Mouse (Mus musculus): ENCODE measurements at regions not wholly inside any gene's neighbourhood (a gene's known extent, or its start where the extent isn't known, plus 50 kb on each side); places are given as distances from the start of the nearest gene placed in this dataset.
A peak's percentile ranks its signal among the peaks of the same experiment; 100 is the strongest.
"Not testable (repeated sequence)": the region's sequence is repeated elsewhere in the genome, so short reads cannot be mapped to it uniquely, and the experiment has no call there.

- DNase-seq: no peak
Measured at GRCm38 (mm10) chrX:95366995-95367394, 77.7 kb downstream of the Amer1 start.

DNA sequence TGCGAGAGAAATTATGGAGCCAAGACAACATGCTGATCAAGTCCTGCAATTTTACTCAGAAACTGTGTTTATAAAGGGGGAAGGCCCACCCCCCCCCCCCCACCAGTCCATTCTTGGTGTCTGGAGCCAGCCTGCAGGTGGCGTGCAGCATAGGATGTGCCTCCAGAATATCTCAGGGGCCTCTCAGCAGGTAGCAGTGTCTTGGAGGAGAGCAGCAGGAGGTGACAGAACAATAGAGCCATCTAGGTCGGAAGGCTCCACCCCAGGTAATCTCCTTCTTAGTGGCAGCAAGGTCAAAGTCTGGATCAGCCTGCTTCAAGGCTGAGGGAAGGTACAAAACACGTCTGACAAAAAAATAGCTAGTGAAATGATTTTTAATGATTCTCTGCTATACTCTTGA is 79.3 kb downstream of the Amer1 start:
- DNase-seq: not testable (repeated sequence)

DNA sequence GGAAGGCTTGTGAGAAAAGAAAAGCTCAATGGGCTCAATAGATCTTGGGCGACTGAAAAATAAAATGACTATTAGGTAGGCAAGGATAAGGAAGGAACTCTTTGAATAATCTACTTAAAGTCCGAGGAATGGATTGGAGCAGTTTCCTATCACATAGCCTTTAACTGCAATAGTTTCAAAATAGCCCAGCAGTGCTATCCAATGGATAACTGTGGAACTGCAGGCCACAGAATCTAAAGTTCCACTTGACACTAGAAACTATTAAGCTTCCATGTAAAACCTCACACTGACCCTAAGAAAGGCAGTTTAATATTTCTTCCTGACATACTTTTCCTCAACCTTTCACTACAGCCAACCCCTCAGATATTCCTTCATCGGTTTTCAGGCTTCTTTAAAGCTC is 85.6 kb downstream of the Amer1 start:
- DNase-seq: peak; percentile 35

Data from retina, postnatal 1 day (tissue).